Mouse (Mus musculus) frontal cortex, adult (tissue): ENCODE results near the gene Npepps.

Source experiments
- ATAC-seq: cut with Nextera tagmentation; 2 replicates; pipeline ENCODE4 v1.9.2; 2017; ENCODE audit warnings: mild to moderate bottlenecking, moderate library complexity, mixed read lengths; ENCODE audit not compliant: low TSS enrichment

Gene Npepps

DNA sequence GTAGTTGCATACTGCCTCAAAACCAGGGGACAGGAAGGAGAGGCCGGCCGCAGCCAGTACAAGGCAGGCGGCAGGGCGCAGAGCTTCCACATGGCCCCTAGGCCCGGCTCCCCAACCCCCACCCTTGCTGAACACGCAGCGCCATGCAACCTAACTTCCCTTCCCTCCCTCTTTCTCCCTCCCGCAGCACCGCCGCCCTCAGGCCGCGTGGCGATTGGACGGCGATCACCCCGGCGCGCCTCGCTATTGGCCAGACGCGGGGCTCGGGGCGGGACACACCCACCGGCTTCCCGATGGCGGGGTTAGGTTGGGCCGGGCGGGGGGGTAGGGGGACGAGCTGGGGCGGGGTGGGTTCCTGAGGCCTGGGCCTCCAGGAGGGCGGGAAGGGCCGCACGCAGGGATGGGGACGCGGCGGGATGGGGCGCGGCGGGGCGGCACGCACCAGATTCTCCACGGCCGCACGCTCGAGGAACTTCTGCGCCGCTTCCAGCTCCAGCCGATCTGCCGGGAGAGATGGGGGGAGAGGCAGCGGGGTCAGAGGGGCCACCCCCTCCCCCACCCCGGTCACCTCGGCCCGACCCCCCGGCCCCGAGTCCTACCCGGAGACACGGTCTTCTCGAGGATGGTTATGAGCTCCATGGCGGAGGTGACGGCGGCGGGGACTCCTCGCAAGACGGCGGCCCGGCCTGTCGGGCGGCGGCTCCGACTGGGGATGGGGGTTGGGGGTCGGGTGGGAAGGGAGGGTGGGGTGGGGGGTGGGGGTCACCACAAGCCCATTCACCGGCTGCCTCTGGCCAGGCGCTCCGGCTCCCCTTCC lies 93.3 kb downstream of the Npepps start:
- peak; percentile 72 for ATAC-seq

DNA sequence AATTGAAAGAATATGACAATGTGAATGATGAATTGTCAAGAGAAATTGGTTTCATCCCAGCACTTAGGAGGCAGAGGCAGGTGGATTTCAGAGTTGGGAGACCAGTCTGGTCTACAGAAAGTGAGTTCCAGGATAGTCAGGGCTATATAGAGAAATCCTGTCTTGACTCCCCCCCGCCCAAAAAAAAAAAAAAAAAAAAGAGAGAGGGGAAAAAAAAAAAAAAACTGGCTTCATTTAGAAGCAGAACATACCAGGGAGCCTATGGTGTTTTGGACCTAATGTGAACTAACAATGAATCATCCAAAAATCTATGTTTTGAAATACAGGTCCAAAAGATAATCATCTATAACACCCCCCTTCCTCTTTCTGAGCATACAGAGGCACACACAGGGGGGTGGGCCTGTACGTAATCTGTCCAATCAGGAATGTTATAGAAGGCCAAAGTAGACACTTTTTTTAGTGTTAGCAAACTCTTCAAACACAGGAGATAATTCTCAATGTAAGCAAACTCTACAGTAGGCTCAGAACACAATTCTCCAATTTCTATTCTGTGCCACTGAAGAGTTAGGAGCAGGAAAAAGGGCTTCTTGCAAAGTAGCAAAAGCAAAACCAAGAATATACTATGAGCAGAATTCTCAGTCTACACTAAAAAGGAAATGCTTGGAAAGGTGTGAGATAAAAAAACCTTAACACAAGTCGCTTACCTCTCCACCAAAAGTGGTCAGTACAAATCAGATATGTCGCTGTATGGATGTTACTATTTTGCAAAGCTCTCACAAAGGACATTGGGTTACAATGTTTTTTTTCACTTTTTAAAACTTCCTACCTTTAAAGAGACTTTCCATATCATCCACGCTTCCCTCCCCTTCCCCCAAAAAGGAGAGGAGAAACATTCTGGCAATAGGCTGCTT lies 94.5 kb downstream of the Npepps start:
- ATAC-seq, result no peak

DNA sequence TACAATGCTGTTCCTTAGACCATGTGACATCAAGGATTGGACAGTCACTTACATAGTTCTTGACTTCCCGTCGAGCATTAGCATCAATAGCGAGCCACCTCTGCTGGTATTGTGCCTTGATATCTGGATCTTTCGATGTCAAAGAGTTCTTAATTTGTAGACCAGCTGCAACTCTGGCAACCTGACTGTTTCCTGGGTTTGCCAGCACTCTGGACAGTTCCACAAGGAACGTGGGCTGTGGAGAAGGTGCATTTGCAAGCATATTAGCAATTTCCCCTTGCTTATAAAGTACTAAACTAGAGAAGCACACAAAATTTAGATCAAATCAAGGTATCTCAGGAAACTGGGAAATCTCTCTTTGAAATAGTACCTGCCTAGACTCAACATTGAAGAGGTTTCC lies 95.6 kb downstream of the Npepps start:
- no peak for ATAC-seq

DNA sequence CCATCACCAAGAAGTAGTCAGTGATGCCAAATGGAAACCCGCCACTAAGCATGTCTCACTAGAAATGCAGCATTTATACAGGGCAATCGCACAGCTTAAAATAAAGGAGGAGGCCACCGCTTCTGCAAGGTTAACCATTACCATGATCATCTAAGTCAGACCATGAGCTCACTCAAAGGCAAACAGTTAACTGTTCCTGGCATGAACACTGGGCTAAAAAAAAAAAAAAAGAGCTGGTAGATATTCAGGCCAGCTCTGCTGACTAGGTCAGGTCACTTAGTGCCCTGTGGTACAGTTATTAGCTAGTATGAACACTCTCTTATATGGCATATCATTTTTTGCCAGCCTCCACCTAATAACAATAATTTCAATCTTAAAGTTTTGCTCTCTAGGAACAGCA lies 98.0 kb downstream of the Npepps start:
- ATAC-seq, result no peak

DNA sequence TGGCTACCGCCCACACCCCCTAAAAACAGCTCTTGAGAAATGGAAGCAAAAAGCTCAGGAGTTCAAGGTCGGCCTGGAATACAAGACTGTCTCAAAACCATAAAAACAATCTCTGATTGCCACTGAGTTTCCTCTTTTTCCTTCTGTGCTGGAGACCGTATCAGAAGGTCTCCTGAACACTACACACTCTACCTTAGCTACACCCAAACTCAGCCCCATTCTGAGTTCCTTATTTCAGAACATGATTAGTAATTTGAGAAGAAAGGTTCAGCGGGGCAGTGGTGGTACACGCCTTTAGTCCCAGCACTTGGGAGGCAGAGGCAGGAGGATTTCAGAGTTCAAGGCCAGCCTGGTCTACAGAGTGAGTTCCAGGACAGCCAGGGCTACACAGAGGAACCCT lies 99.4 kb downstream of the Npepps start:
- ATAC-seq, result no peak

DNA sequence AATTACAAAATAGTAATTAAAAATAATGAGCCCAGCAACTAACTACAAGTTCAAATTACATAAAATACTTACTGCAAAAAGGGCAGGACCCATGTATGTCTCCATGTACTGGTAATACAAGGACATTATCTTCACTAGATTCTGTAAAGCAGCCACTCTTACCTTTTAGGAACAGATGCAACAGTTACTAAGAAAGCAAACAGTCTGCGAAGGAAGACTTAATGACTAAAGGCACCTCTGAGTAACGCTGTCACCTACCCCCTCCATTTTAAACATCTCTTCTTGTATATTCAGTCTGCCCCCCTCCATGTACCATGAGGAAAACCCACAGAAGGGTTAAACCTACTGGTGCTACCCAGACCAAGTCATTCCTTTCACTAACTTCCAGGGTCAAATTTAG lies 102.2 kb downstream of the Npepps start:
- no peak for ATAC-seq

DNA sequence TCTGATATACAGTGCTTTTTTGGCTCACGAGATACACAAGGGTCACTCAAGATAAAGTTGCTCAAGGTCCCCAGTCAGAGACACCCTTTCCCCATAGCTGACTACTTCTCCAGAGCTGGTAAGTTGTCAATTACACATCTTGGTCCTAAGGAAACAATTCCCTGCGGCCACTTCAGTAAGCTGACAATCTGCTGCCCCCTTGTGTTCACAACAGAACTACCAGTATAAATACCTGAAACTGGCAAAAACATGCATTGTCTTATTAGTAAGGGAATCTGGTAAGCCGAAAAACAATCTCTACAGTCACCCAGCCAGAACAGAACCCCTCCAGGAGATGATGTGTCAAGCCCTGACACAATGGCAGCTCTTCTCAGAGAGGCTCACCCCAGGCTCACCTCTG lies 103.6 kb downstream of the Npepps start:
- ATAC-seq, result no peak

DNA sequence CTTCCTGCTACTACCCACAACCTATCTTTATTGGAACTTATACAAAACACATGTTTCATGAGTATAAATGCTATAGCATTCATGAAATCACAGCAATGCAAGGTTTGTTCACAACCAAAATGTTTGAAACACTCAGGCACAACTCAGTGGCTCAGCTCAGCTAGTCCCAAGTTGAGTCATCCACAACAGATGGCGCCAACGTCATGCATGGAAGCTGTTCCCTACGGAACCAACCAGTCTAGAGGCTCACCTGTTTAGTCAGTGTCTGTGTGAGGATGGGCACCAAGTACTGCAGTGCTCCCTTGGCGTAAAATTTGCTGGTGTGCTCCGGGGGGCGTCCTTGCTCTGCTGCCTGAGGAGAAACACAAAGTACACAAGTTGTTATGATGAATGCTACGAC lies 104.9 kb downstream of the Npepps start:
- ATAC-seq, result peak; percentile 97

DNA sequence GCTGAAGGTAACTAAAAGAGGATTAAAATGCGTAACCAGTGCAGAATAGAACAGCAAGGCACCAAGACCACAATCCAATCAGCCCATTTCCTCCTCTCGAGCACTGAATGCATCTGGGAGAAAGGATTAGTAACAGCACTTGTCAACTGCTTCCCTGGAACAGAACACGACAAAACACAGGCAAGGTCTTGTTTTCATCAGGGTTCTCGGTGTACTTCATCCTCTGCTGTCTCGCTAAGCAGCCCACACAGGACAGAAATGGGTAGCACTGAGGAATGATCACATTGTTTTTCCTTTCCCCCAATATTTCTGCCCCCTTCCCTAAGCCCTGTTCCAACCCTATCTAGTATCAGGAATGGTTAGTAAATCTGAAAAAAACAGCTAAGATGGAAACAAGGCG lies 120.1 kb downstream of the Npepps start:
- ATAC-seq, result peak; percentile 46; the same call in 1 of the 2 replicates

DNA sequence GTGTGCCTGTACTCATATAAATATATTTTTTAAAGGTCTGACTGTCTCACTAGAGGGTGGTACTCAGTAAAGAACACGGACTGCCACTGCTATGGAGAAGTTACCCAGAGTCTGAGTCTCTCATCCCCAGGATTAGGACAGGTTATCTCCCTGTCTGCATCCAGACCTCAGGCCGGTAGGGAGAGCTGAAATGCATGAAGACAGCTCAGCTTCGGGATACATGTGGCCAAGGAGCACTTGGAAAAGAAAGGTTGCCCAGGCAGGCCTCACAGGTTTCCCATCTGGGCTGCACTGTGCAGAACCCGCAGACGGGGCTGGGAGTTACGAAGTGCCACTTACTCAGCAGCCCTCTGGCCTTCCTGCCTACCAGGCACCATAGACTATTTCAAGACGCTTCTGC lies 123.4 kb downstream of the Npepps start:
- ATAC-seq, result no peak
